7 mouse cellular contexts compared by ENCODE assay signal in the genomic region with DNA sequence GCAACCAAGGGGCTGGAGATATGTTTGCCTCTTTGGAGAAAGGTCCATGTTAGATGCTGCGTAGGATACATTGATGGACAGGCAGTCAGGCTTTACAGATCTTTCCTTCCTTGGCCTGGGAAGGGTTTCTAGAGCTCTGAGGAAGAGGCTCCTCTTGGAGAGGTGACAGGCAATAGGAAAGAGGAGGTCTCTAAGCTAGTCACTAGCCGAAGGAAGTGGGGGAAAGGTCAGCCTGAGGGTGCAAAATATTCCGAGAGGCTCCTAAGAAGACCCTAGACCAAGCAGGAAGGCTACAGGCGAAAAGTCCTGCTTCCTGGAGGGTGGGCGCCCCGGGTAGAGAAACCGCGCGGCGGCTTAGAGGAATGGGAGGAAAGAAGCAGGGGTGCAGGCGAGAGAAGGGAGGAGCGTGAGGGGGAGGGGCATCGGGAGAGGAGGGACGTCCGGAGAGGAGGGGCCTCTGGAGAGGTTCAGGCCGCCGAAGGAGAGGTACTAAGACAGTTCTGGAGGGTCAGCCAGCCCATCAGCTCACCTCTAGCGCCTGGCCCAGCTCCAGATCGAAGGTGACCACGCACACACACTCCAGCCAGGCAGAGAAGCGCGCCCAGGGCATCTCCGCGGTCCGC. TPM values are rescaled to one million over a fixed set of nuclear protein-coding genes. Genes with fewer than 3 reads are reported as not detected.
DNase-seq lines count a peak whose midpoint lies in the region; ATAC-seq and TF ChIP-seq lines count a peak whose summit lies in the region.

No protein-coding gene starts in this region.

- no peaks in the 10 kb centered on the region for H3K27me3 ChIP-seq in intestine, postnatal 0 days (replicated peaks; ENCODE audit: control insufficient read depth, insufficient read depth, low read length)
- H3K27me3 ChIP-seq in limb, embryonic 12.5 days: no peaks in the 10 kb centered on the region
- H3K27me3 ChIP-seq in midbrain, embryonic 14.5 days (ENCODE audit: control insufficient read depth, insufficient read depth, low read length): no peaks in the 10 kb centered on the region
- no peaks in the 10 kb centered on the region for H3K27me3 ChIP-seq in spleen, adult 2 months (ENCODE audit: control insufficient read depth, insufficient read depth, low read length)

- TF ChIP-seq POLR2A in spleen, adult 2 months (IDR thresholded peaks at IDR 0.05; ENCODE audit: low read depth, low read length): peak; percentile 44

- H3K4me3 ChIP-seq in intestine, postnatal 0 days (ENCODE audit: low read depth, low read length): peak overlapping the region; percentile 96
- peak overlapping the region; percentile 85 for H3K4me3 ChIP-seq in limb, embryonic 12.5 days (replicated peaks)
- H3K4me3 ChIP-seq in midbrain, embryonic 14.5 days (replicated peaks; ENCODE audit: low read depth, low read length): peak overlapping the region; percentile 93
- H3K4me3 ChIP-seq in spleen, adult 2 months (ENCODE audit: extremely low read depth, insufficient read depth, insufficient read length): peak overlapping the region; percentile 82

- H3K9me3 ChIP-seq in intestine, postnatal 0 days (ENCODE audit: control insufficient read depth): no peaks in the 10 kb centered on the region
- H3K9me3 ChIP-seq in limb, embryonic 12.5 days: no peaks in the 10 kb centered on the region
- no peaks in the 10 kb centered on the region for H3K9me3 ChIP-seq in midbrain, embryonic 14.5 days (ENCODE audit: control insufficient read depth, low read length)

- peak; percentile 95 for ATAC-seq in intestine, postnatal 0 days
- ATAC-seq in limb, embryonic 12.5 days (ENCODE audit: insufficient number of reproducible peaks, insufficient read depth, low FRiP score, low TSS enrichment, low read depth): peak; percentile 91
- peak; percentile 91 for ATAC-seq in midbrain, embryonic 14.5 days (ENCODE audit: low FRiP score, low TSS enrichment)

- H3K36me3 ChIP-seq in intestine, postnatal 0 days (ENCODE audit: control insufficient read depth, insufficient read depth): no peaks in the 10 kb centered on the region
- H3K36me3 ChIP-seq in limb, embryonic 12.5 days: peaks cover 5% of the 10 kb centered on the region
- peaks cover 14% of the 10 kb centered on the region for H3K36me3 ChIP-seq in midbrain, embryonic 14.5 days (ENCODE audit: control insufficient read depth, insufficient read depth, low read length)
- no peaks in the 10 kb centered on the region for H3K36me3 ChIP-seq in spleen, adult 2 months (ENCODE audit: control insufficient read depth, insufficient read depth, low read length)

- H3K4me1 ChIP-seq in intestine, postnatal 0 days (replicated peaks; ENCODE audit: control insufficient read depth, insufficient read depth, low read length): peaks cover 6% of the 10 kb centered on the region; the same call in 1 of the 2 replicates
- H3K4me1 ChIP-seq in limb, embryonic 12.5 days (replicated peaks): peaks cover 14% of the 10 kb centered on the region
- peaks cover 15% of the 10 kb centered on the region for H3K4me1 ChIP-seq in midbrain, embryonic 14.5 days (ENCODE audit: control insufficient read depth, insufficient read depth, low read length)
- peaks cover 7% of the 10 kb centered on the region; the same call in 1 of the 2 replicates for H3K4me1 ChIP-seq in spleen, adult 2 months (ENCODE audit: control insufficient read depth, insufficient read depth, insufficient read length)

- H3K9ac ChIP-seq in intestine, postnatal 0 days (ENCODE audit: low read depth, low read length): peak overlapping the region; percentile 95
- H3K9ac ChIP-seq in limb, embryonic 12.5 days (replicated peaks): peak overlapping the region; percentile 94
- H3K9ac ChIP-seq in midbrain, embryonic 14.5 days (replicated peaks; ENCODE audit: low read length): peak overlapping the region; percentile 99

- H3K27ac ChIP-seq in intestine, postnatal 0 days (ENCODE audit: low read depth, low read length): peak overlapping the region; percentile 98
- H3K27ac ChIP-seq in limb, embryonic 12.5 days: peak overlapping the region; percentile 99
- H3K27ac ChIP-seq in midbrain, embryonic 14.5 days (replicated peaks; ENCODE audit: low read depth, low read length): peak overlapping the region; percentile 97
- H3K27ac ChIP-seq in spleen, adult 2 months (ENCODE audit: insufficient read depth, low read length): peak overlapping the region; percentile 95

- no peak for TF ChIP-seq CTCF in intestine, postnatal 0 days (IDR thresholded peaks at IDR 0.05; ENCODE audit: low read depth)
- TF ChIP-seq CTCF in spleen, adult 2 months (IDR thresholded peaks at IDR 0.05; ENCODE audit: extremely low read depth, insufficient read depth, insufficient read length, insufficient replicate concordance): no peak

- WGBS in intestine, postnatal 0 days: under 1% methylated on average over 24 of the region's 25 CpGs
- WGBS in limb, embryonic 12.5 days: 1% methylated on average over 25 of the region's 25 CpGs
- WGBS in midbrain, embryonic 14.5 days: 1% methylated on average over 24 of the region's 25 CpGs
- WGBS in spleen, adult 2 months: under 1% methylated on average over 22 of the region's 25 CpGs

- DNase-seq in adrenal gland, adult 8-10 months: peak; percentile 91
- DNase-seq in embryo, embryonic 11.5 days (ENCODE audit: low read depth, low spot score): peak; percentile 79
- peak; percentile 78 to 93 for DNase-seq in gastrocnemius, postnatal 4 days (ENCODE audit: low spot score in 2 of 2)
- DNase-seq in midbrain, embryonic 14.5 days: peak; percentile 91
- peak; percentile 68 to 91 for DNase-seq in spleen, adult 2 months (ENCODE audit: low read depth in 1 of 2, low spot score in 2 of 2)

- peak overlapping the region; percentile 78 for H3K4me2 ChIP-seq in intestine, postnatal 0 days (replicated peaks; ENCODE audit: low read depth)
- H3K4me2 ChIP-seq in limb, embryonic 12.5 days: peak overlapping the region; percentile 72
- peak overlapping the region; percentile 67 for H3K4me2 ChIP-seq in midbrain, embryonic 14.5 days (ENCODE audit: low read length)

RNA-seq across cellular contexts. Expression of gene Dennd6b, which starts 0.5 kb away (rescaled TPM):
- total RNA-seq in adrenal gland, adult 8-10 months (2022): 10 to 100 TPM in 1 of 4 experiments, 1 to 10 TPM in 3; 6.9 to 13.2 (median 8.9) TPM
- 1 to 10 TPM; 7.9 to 9.0 TPM for total RNA-seq in gastrocnemius, postnatal 4 days (2021)
- polyA plus RNA-seq in intestine, postnatal 0 days (2015; fragmentation: Nextera tagmentation; extraction: Ambion mirVana): 3.2 and 3.4 TPM in 2 replicates
- polyA plus RNA-seq in limb, embryonic 12.5 days (2016; fragmentation: Nextera tagmentation; extraction: Ambion mirVana): 30.1 and 31.2 TPM in 2 replicates
- 85.2 and 117 TPM in 2 replicates for polyA plus RNA-seq in midbrain, embryonic 14.5 days (2014; fragmentation: Nextera tagmentation; extraction: Ambion mirVana)
- polyA plus RNA-seq in spleen, adult 2 months (2012; rRNA removed): 25.2 and 30.8 TPM in 2 replicates

RNA-seq across cellular contexts. Expression of gene Plxnb2, which starts 15.2 kb away (rescaled TPM):
- total RNA-seq in adrenal gland, adult 8-10 months (2022): 100 to 1,000 TPM; 153 to 177 (median 157) TPM
- total RNA-seq in gastrocnemius, postnatal 4 days (2021): 10 to 100 TPM; 81.0 to 84.7 TPM
- polyA plus RNA-seq in intestine, postnatal 0 days (2015; fragmentation: Nextera tagmentation; extraction: Ambion mirVana): 71.5 and 74.0 TPM in 2 replicates
- polyA plus RNA-seq in limb, embryonic 12.5 days (2016; fragmentation: Nextera tagmentation; extraction: Ambion mirVana): 157 and 170 TPM in 2 replicates
- polyA plus RNA-seq in midbrain, embryonic 14.5 days (2014; fragmentation: Nextera tagmentation; extraction: Ambion mirVana): 86.4 and 107 TPM in 2 replicates
- polyA plus RNA-seq in spleen, adult 2 months (2012; rRNA removed): 89.4 and 96.8 TPM in 2 replicates

RNA-seq across cellular contexts. Expression of gene Ppp6r2, which starts 15.6 kb away (rescaled TPM):
- 10 to 100 TPM; 46.8 to 89.2 (median 66.8) TPM for total RNA-seq in adrenal gland, adult 8-10 months (2022)
- total RNA-seq in gastrocnemius, postnatal 4 days (2021): 10 to 100 TPM; 64.2 to 70.0 TPM
- 17.7 and 21.3 TPM in 2 replicates for polyA plus RNA-seq in intestine, postnatal 0 days (2015; fragmentation: Nextera tagmentation; extraction: Ambion mirVana)
- polyA plus RNA-seq in limb, embryonic 12.5 days (2016; fragmentation: Nextera tagmentation; extraction: Ambion mirVana): 30.5 and 33.3 TPM in 2 replicates
- 88.6 and 90.0 TPM in 2 replicates for polyA plus RNA-seq in midbrain, embryonic 14.5 days (2014; fragmentation: Nextera tagmentation; extraction: Ambion mirVana)
- 120 and 255 TPM in 2 replicates for polyA plus RNA-seq in spleen, adult 2 months (2012; rRNA removed)

RNA-seq across cellular contexts. Expression of gene Mapk11, which starts 46.4 kb away (rescaled TPM):
- 1 to 10 TPM; 4.6 to 7.7 (median 6.3) TPM for total RNA-seq in adrenal gland, adult 8-10 months (2022)
- 1 to 10 TPM; 3.4 to 4.1 TPM for total RNA-seq in gastrocnemius, postnatal 4 days (2021)
- 1.6 and 1.9 TPM in 2 replicates for polyA plus RNA-seq in intestine, postnatal 0 days (2015; fragmentation: Nextera tagmentation; extraction: Ambion mirVana)
- 13.6 and 14.4 TPM in 2 replicates for polyA plus RNA-seq in limb, embryonic 12.5 days (2016; fragmentation: Nextera tagmentation; extraction: Ambion mirVana)
- 23.7 and 27.9 TPM in 2 replicates for polyA plus RNA-seq in midbrain, embryonic 14.5 days (2014; fragmentation: Nextera tagmentation; extraction: Ambion mirVana)
- polyA plus RNA-seq in spleen, adult 2 months (2012; rRNA removed): 29.0 and 35.1 TPM in 2 replicates

RNA-seq across cellular contexts. Expression of gene Mapk12, which starts 55.3 kb away (rescaled TPM):
- total RNA-seq in adrenal gland, adult 8-10 months (2022): 10 to 100 TPM; 10.5 to 22.7 (median 14.3) TPM
- total RNA-seq in gastrocnemius, postnatal 4 days (2021): 10 to 100 TPM; 54.4 to 57.3 TPM
- polyA plus RNA-seq in intestine, postnatal 0 days (2015; fragmentation: Nextera tagmentation; extraction: Ambion mirVana): 2.3 and 2.7 TPM in 2 replicates
- 8.9 and 9.3 TPM in 2 replicates for polyA plus RNA-seq in limb, embryonic 12.5 days (2016; fragmentation: Nextera tagmentation; extraction: Ambion mirVana)
- 4.1 and 4.6 TPM in 2 replicates for polyA plus RNA-seq in midbrain, embryonic 14.5 days (2014; fragmentation: Nextera tagmentation; extraction: Ambion mirVana)
- polyA plus RNA-seq in spleen, adult 2 months (2012; rRNA removed): 3.7 and 3.9 TPM in 2 replicates

Comparison
In these comparisons a context has a peak if more than half of its experiments do, and no peak if none do; other contexts are left out.
1. Peak in every context shown above with its lines: DNase-seq, ATAC-seq, H3K4me3 ChIP-seq and H3K27ac ChIP-seq.